Mouse (Mus musculus) G1E (cell line): ENCODE results near the gene Rtkn. TPM values are rescaled to one million over a fixed set of nuclear protein-coding genes. Genes with fewer than 3 reads are reported as not detected.
A peak's percentile ranks its signal among the peaks of the same experiment; 100 is the strongest.

ENCODE experiments used
- ATAC-seq: 2 replicates; pipeline ENCODE4 v1.8.0; 2016; ENCODE audit warnings: mild to moderate bottlenecking; ENCODE audit not compliant: insufficient number of reproducible peaks, poor library complexity, low FRiP score, severe bottlenecking; ENCODE audit errors: extremely low read depth
- DNase-seq: peaks from one replicate; pipeline ENCODE4 v3.0.0; 2012; ENCODE audit warnings: low spot score
- H3K27me3 ChIP-seq: 2 replicates; pipeline ENCODE4 v1.6.1; 2012; ENCODE audit warnings: mild to moderate bottlenecking, low read length, inconsistent platforms; ENCODE audit not compliant: insufficient read depth
- H3K36me3 ChIP-seq: replicated peaks from 2 replicates; pipeline ENCODE3; 2012; ENCODE audit warnings: mild to moderate bottlenecking, inconsistent platforms
- H3K4me1 ChIP-seq: 2 replicates; pipeline ENCODE4 v1.6.1; 2012; ENCODE audit warnings: low read depth, low read length, inconsistent platforms, mixed read lengths; ENCODE audit not compliant: insufficient read depth
- H3K4me3 ChIP-seq: 2 replicates; pipeline ENCODE4 v1.5.1; 2012; ENCODE audit warnings: low read depth, mild to moderate bottlenecking, inconsistent platforms, low read length, moderate library complexity, mixed read lengths
- H3K9me3 ChIP-seq: replicated peaks from 2 replicates; pipeline ENCODE4 v1.6.1; 2012; ENCODE audit warnings: inconsistent platforms
- CTCF ChIP-seq: IDR thresholded peaks from 2 replicates; pipeline ENCODE4 v1.5.1; 2012; ENCODE audit warnings: low read depth, low read length, inconsistent platforms, mixed read lengths
- GATA1 ChIP-seq: IDR thresholded peaks from 2 replicates; pipeline ENCODE4 v1.6.1; 2012; ENCODE audit warnings: borderline replicate concordance, low read length, inconsistent platforms, mixed read lengths
- GATA2 ChIP-seq: IDR thresholded peaks from 2 replicates; pipeline ENCODE4 v1.6.1; 2012; ENCODE audit warnings: low read depth, low read length, inconsistent platforms, borderline replicate concordance
- POLR2AphosphoS5 ChIP-seq: IDR thresholded peaks from 2 replicates; pipeline ENCODE4 v1.6.1; 2012; ENCODE audit warnings: low read depth, low read length, inconsistent platforms; ENCODE audit not compliant: insufficient replicate concordance
- TAL1 ChIP-seq: conservative IDR thresholded peaks from 2 replicates; pipeline ENCODE4 v1.6.1; 2012; ENCODE audit warnings: low read depth, low read length, inconsistent platforms, mixed read lengths
- polyA plus RNA-seq: library from polyadenylated mRNA; stranded (reverse); fragments of >175 nt; gene quantifications from 2 replicates; pipeline ENCODE4 v1.2.3, GENCODE M21; 2012
- total RNA-seq, 2 experiments: library from RNA; stranded (forward) in 1 of 2; stranded (reverse) in 1 of 2; fragments of 200-1000 nt in 1 of 2; fragments of >200 nt in 1 of 2; fragmentation: Nextera tagmentation in 1 of 2; gene quantifications; 2 replicates each; pipeline ENCODE4 v1.2.3; 2014 to 2017

The Rtkn gene
- total and polyA plus RNA-seq, 3 experiments, result 4.0 to 34.2 (median 7.6) TPM

GRCm38 (mm10) chr6:83107566-83108400 lies 27.5 kb upstream of the Rtkn start:
- H3K36me3 ChIP-seq, result peaks cover 82% of the 10 kb centered on the region
- ATAC-seq, result peak; percentile 50; the same call in 1 of the 2 replicates

GRCm38 (mm10) chr6:83108762-83109668 lies 26.2 kb upstream of the Rtkn start, which contains the start of gene Mrpl53:
TSS of gene Mrpl53 (plus strand) at chr6:83109040.
- no peaks in the 10 kb centered on the region for H3K9me3 ChIP-seq
- peaks cover 81% of the 10 kb centered on the region for H3K36me3 ChIP-seq
- peak; percentile 71 for ATAC-seq
- DNase-seq, result peak; percentile 86
- H3K4me1 ChIP-seq, result peaks cover 57% of the 10 kb centered on the region
- TF ChIP-seq TAL1 (no peak), GATA2 (no peak), POLR2AphosphoS5 (peak; percentile 51; the same call in 1 of the 2 replicates)
- peak within 1 kb of the TSS; percentile 100 for H3K4me3 ChIP-seq
- H3K27me3 ChIP-seq, result no peaks in the 10 kb centered on the region

More at GRCm38 (mm10) chr6:83107566-83108400, 27.5 kb upstream of the Rtkn start:
- Histone ChIP-seq H3K27me3 (no peaks in the 10 kb centered on the region), H3K9me3 (no peaks in the 10 kb centered on the region), H3K4me1 (peaks cover 55% of the 10 kb centered on the region), H3K4me3 (peak overlapping the region; percentile 100; the same call in 1 of the 2 replicates)
- peak; percentile 75 for DNase-seq
- TF ChIP-seq GATA2 (no peak), TAL1 (no peak), CTCF (peak; percentile 92), POLR2AphosphoS5 (no peak)

- Histone ChIP-seq H3K27me3 (no peaks in the 10 kb centered on the region), H3K4me3 (no peak overlapping the region), H3K4me1 (peaks cover 70% of the 10 kb centered on the region), H3K9me3 (no peaks in the 10 kb centered on the region), H3K36me3 (peaks cover 66% of the 10 kb centered on the region)
- ATAC-seq (no peak), DNase-seq (no peak)
- TF ChIP-seq TAL1 (no peak), GATA2 (no peak), CTCF (no peak), GATA1 (no peak), POLR2AphosphoS5 (no peak)
Measured at GRCm38 (mm10) chr6:83111510-83112136, 23.6 kb upstream of the Rtkn start.

GRCm38 (mm10) chr6:83115011-83115671 lies 20.1 kb upstream of the Rtkn start, which contains the start of gene Mogs:
TSS of gene Mogs (plus strand) at chr6:83115496.
- Histone ChIP-seq H3K27me3 (no peaks in the 10 kb centered on the region), H3K9me3 (no peaks in the 10 kb centered on the region), H3K36me3 (peaks cover 75% of the 10 kb centered on the region), H3K4me3 (peak within 1 kb of the TSS; percentile 94), H3K4me1 (peaks cover 82% of the 10 kb centered on the region)
- TF ChIP-seq GATA2 (no peak), TAL1 (no peak), CTCF (no peak), GATA1 (no peak), POLR2AphosphoS5 (no peak)
- peak; percentile 96 for DNase-seq
- ATAC-seq, result peak; percentile 69

GRCm38 (mm10) chr6:83115682-83116372 lies 19.4 kb upstream of the Rtkn start:
- Histone ChIP-seq H3K9me3 (no peaks in the 10 kb centered on the region), H3K4me1 (peaks cover 81% of the 10 kb centered on the region), H3K36me3 (peaks cover 70% of the 10 kb centered on the region), H3K4me3 (peak overlapping the region; percentile 94), H3K27me3 (no peaks in the 10 kb centered on the region)
- peak; percentile 44 for DNase-seq
- no peak for TF ChIP-seq POLR2AphosphoS5
- no peak for TF ChIP-seq TAL1
- TF ChIP-seq GATA2, result no peak
- TF ChIP-seq GATA1, result no peak
- TF ChIP-seq CTCF, result no peak
- no peak for ATAC-seq
